Mouse (Mus musculus): ENCODE data around the gene Ptgir. TPM values are rescaled to one million over a fixed set of nuclear protein-coding genes. Genes with fewer than 3 reads are reported as not detected.
"Not testable (repeated sequence)": the region's sequence is repeated elsewhere in the genome, so short reads cannot be mapped to it uniquely, and the experiment has no call there.

The Ptgir gene
- polyA plus RNA-seq, 3 experiments from 2014 or later = 4.3 to 8.2 (median 7.1) TPM

DNA sequence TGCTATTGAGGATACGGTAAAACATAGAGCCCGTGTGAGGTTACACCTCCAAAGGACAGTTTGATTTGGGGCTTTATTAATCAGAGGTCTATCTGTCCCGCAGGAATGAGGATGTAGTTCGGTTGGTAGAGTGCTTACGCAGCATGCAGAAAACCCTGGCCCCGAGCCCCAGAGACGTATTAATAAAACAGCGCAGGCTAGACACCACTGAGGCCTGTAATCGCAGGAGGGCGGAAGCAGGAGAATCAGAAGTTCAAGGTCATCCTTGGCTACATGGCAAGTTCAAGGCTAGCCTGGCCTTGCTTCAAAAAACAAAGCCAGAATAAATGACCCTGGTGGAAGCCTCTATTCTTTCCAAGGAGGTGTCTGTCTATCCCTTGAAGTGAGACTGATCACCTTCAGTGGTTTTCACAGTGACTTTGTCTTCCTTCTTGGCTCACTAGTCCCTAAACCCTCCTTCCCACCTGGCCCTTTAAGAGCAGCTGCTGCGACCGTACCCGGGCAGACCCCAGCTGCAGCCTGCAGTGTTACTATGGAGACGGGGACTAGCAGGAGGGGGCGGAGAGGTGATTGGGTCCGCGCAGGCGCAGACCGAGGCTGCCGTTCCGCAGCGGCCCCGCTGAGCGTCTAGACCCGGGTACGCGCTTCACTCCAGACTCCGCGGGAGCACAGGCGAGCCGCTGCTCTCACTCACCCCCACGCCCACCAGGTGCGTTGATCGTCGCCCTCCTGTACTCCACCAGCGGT lies 37.9 kb downstream of the Ptgir start, which contains the start of gene Pnmal2:
Gene Pnmal2 (plus strand): TSS at position 622 of the 747 bp plus-strand sequence.
- ATAC-seq = no peak

DNA sequence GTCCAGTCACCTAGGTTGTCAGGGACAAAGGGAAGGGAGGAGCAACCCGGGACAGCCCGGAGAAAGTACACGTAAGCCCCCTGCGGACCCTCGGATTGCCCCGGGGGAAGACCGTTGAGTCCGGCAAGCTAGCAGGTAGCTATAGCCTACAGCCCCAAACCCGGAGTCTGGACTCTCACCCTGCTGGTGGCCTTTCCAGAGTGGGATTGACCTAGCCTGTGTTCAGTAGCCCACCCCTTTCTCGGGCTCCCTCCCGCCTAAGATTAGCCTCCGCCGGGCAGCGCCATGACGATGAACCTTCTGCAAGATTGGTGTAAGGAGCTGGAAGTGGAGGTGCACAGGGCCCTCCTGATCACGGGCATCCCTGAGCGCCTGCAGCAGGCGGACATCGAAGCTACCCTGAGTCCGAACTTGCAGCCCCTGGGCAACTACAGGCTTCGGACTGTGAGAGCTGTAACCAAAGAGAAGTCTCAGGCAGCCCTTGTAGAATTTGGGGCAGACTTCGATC lies 38.6 kb downstream of the Ptgir start:
- no peak for ATAC-seq

GRCm38 (mm10) chr7:16945419-16945818 lies 39.1 kb downstream of the Ptgir start:
- ATAC-seq = no peak

DNA sequence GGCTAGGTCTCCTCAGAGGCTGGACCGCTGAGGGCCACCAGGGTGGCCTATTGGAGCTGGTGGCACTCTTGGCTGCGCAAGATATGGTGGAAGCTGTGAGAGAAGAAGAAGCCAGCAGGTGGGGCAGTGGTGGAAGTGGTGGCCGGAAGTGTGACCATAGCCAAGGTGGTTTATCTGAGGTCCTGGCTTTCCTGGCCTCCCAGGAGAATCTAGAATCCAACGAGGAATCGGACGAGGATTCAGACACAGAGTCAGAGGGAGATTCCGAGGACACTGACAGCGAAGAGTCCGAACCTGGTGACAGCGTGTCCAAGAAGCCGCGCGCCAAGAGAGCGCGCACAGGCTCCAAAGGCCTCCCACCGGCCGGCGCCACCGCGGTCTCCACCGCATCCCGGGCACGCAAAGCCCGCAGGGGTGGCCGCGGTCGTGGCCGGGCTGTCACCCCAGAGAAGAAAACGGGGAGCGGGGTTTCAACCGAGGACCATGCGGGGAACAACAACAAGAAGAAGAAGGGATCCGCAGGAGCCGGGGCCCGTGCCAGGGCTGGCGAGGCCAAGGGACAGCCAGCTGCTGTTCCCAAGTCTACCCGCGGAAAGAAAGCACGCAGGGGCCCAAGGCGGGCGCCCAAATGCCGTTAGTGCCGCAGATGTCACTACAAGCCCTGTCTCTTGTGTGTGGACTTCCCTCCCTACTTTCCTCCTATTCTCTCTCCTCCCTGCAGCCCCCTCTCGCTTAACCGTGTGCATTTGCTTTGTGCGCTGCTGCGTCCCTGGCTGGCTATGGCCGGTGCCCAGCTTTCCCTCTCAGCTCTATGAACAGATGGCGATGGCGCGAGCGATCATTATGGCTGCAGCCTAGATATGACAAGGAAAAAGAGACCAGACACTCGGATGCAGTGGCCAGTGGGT lies 40.4 kb downstream of the Ptgir start:
- no peak for ATAC-seq

DNA sequence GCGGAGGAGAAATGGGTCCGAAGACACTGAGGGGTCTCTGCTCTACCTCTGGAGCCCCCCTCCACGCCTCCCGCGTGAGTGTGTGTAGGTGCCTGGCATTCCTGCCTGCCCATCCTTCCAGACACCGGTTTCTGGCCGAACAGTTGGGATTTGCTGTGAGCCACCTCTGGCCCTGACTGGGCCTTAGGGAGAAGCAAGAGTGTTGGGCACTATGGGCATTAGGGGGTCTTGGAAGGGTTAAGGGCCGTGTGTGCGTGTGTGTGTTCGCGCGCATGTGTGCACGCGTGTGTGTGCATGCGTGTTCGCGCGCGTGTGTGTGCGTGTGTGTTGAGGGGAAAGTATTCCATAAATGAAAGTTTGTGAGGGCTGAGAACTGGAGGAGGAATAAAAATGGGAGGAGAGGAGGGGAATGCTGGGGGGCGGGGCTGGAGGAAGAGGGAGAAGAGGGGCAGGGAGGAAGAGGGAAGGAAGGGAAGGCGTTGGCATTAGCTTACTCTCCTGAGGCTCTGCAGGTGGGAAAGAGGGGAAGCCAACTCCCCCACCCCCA lies 41.1 kb downstream of the Ptgir start:
- ATAC-seq = no peak

DNA sequence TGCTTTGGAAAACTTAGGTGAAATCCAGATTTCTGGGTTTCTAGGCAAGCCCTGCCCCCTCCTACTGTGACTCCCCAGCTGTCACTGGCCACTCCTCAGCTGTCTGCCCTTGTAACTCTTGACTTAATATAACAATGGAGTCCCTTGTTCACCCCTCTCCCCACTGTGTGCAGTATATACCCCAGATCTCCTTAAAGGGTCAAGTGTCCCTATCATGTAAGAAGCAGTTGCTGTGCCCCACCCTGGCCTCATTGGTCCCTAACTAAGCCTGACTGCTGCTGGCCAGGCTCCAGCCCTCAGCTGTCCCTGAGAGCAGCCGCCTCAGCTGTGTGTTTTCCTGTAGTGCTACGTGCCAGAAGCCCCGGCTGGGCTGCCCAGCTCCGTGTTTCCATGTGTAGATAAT lies 41.7 kb downstream of the Ptgir start:
- ATAC-seq = no peak

DNA sequence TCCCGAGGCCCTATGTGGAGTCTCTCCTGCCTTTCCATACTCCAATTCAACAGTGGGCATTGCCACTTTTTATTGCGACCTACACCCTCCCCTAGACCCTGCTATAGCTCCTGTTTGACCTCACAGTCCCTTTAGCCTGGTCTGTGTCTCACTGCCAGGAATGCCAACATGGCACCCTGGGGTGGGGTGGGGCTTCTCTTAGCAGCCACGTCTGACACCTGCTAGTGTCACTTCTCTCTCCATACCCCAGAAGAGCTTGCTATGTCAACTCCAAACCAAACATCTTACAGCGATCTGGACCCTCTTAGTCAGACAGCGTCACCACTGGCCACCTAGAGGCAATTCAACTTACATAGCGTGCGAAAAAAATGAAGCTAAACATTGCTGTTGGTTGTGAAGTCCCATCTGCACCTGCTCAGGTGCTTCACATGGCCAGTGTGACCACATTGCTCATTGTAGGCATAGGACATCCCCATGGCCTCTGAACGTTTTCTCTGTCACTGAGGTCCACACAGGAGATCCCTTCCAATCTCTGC lies 42.7 kb downstream of the Ptgir start:
- ATAC-seq = no peak

- ATAC-seq = peak; percentile 69
These were observed 43.9 kb downstream of the Ptgir start for GRCm38 (mm10) chr7:16949908-16950841.

DNA sequence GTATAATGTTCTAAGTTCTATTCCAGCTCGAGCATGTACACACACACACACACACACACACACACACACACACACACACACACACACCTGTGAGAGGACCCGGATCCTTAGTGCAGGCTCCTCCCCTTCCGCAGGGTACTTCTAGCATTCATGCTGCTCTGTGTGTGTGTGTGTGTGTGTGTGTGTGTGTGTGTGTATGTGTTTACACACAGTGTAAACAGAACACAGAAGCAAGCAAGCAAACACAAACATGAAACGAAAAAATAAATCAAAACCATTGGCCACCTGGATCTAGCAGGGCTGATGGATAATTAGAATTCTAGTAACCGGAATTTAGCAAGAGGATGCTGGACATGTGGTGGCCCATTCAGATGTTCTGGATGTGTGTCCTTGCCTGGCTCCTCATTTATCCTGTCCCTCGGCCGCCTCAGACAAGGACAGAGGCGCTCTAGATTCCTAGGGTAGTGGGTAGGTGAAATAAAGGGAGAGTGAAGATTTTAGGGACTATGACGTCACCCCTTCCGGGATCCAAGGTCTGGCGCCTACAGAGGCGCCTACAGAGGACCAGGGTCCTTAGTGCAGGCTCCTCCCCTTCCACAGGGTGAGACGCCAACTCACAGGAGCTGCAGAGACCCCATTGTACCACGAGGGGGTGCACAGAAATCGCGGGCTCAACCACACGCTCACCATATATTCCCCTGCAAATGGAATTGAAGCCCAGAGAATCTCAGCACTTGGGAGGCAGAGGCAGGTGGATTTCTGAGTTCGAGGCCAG lies 44.8 kb downstream of the Ptgir start:
- ATAC-seq = peak; percentile 91

DNA sequence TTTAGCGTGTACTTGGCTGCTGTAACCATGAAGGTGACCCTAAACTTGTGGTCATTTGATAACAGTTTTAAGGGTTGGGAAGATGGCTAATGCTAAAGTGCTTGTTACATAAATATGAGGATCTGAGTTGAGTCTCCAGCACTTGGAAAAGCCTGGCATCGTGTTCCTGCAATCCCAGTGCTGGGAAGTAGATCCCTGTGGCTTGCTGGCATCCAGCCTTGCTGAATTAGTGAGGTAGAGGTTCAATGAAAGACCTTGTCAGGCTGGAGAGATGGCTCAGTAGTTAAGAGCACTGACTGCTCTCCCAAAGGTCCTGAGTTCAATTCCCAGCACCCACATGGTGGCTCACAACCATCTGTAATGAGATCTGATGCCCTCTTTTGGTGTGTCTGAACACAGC lies 47.5 kb downstream of the Ptgir start:
- ATAC-seq = not testable (repeated sequence)

GRCm38 (mm10) chr7:16955712-16956111 lies 49.4 kb downstream of the Ptgir start:
- ATAC-seq = no peak

DNA sequence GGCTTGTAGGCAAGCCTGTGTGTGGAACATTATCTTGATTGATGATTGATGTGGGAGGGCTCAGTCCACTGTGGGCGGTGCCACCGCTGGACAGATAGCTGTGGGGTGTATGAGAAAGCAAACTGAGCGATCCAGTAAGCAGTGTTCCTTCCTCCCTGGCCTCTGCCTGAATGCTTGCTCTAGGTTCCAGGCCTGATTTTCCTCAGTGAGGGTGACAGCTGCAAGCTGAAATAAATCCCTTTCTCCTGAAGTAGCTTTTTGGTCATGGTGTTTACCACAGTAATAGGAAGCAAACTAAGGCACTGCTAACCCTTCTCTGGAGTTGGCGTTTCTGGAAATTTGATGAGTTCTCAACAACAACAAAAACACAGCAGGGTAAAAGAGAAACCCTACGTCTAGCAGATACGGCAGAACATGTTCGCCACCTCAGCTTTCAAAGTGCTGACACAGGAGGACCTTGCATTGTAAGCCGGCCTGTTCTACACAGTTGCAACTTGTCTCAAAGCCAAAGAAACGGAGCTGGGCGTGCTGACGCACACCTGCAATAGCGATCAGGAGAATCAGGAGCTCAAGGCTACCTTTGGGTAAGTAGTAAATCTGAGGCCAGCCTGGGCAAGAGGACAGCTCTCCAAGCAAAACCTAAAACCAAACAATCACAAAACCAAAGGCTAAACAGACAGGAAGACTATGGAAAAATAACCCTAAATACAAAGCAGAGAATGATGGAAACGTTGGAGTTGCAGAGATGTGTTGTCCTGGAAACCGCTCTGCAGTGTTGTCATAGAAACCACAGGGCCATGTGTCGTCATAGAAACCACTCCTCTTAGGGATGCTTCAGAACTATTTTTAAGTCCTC lies 50.3 kb downstream of the Ptgir start:
- no peak for ATAC-seq

DNA sequence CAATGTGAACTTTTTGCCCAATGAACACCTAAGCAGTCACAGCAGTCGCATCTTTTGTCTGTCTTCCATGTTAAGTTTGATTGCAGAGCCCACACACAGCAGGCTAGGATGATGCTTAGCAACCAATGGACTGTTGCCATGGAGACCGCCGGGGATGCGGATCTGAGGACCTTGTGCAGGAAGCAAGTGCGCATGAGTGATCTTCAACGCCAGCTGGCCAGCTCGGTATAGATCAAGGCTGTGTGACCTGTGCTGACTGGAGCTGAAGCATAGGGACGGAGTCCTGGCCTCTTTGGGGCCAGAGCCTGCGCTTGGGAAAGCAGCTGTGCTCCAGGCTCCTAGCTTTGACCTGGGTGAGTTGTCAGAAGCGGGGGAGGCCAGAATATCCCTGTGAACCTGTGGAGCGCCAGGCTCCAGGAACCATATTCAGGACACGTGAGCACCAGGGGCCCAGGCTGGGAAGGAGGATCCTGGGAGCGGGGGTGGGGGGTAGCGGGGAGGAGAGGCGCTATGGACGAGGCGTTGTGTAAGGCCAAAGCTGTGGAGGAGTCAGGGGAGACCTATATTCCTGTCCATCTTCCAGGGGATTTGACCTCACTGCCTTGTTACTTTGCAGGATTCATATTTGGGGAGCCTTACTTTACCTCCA lies 53.4 kb downstream of the Ptgir start, which contains the start of gene Pnmal1:
Gene Pnmal1 (plus strand): TSS at position 141 of the 649 bp plus-strand sequence.
- no peak for ATAC-seq

Other genes with a start within 250 kb of the Ptgir start
- 1 to 10 TPM in 2 of 3 experiments, not detected in 1; 1.3 TPM for gene Ceacam15, start 230.8 kb upstream of the Ptgir start, polyA plus RNA-seq (2017; shearing (Covaris generic))
- gene Ceacam9, start 184.6 kb upstream of the Ptgir start, polyA plus RNA-seq (2017; shearing (Covaris generic)) = not detected
- 100 to 1,000 TPM in 1 of 3 experiments, 10 to 100 TPM in 2; 62.5 to 127 (median 72.4) TPM for gene Ap2s1, start 168.1 kb upstream of the Ptgir start, polyA plus RNA-seq (2017; shearing (Covaris generic))
- gene Slc1a5, start 125.2 kb upstream of the Ptgir start, polyA plus RNA-seq (2017; shearing (Covaris generic)) = 100 to 1,000 TPM; 134 to 155 (median 155) TPM
- 10 to 100 TPM; 16.1 to 24.1 (median 19.7) TPM for gene Strn4, start 90.6 kb upstream of the Ptgir start, polyA plus RNA-seq (2017; shearing (Covaris generic))
- gene Fkrp, start 89.8 kb upstream of the Ptgir start, polyA plus RNA-seq (2017; shearing (Covaris generic)) = 1 to 10 TPM; 5.7 to 9.6 (median 8.9) TPM
- 10 to 100 TPM; 38.3 to 51.4 (median 47.1) TPM for gene Prkd2, start 63.6 kb upstream of the Ptgir start, polyA plus RNA-seq (2017; shearing (Covaris generic))
- gene Dact3, start 31.2 kb upstream of the Ptgir start, polyA plus RNA-seq (2017; shearing (Covaris generic)) = not detected
- not detected for gene Gng8, start 14.7 kb upstream of the Ptgir start, polyA plus RNA-seq (2017; shearing (Covaris generic))
- gene Calm3, start 17.6 kb downstream of the Ptgir start, polyA plus RNA-seq (2017; shearing (Covaris generic)) = 100 to 1,000 TPM in 2 of 3 experiments, 10 to 100 TPM in 1; 51.8 to 255 (median 105) TPM
- not detected for gene Pnmal2, start 38.2 kb downstream of the Ptgir start, polyA plus RNA-seq (2017; shearing (Covaris generic))
- gene Pnmal1, start 53.2 kb downstream of the Ptgir start, polyA plus RNA-seq (2017; shearing (Covaris generic)) = not detected
- 1 to 10 TPM; 3.7 to 5.7 (median 5.2) TPM for gene Gm42372, start 76.6 kb downstream of the Ptgir start, polyA plus RNA-seq (2017; shearing (Covaris generic))
- under 1 TPM in 2 of 3 experiments, not detected in 1; 0.09 to 0.15 TPM for gene Ccdc8, start 86.2 kb downstream of the Ptgir start, polyA plus RNA-seq (2017; shearing (Covaris generic))
- gene Ppp5c, start 121.4 kb downstream of the Ptgir start, polyA plus RNA-seq (2017; shearing (Covaris generic)) = 10 to 100 TPM; 55.1 to 67.1 (median 62.0) TPM
- under 1 TPM in 2 of 3 experiments, not detected in 1; 0.42 to 0.47 TPM for gene Hif3a, start 155.9 kb downstream of the Ptgir start, polyA plus RNA-seq (2017; shearing (Covaris generic))
- 1 to 10 TPM in 2 of 3 experiments, not detected in 1; 1.2 to 1.5 TPM for gene Psg16, start 167.6 kb downstream of the Ptgir start, polyA plus RNA-seq (2017; shearing (Covaris generic))
- under 1 TPM in 1 of 3 experiments, not detected in 2; 0.11 TPM for gene Ceacam3, start 243.8 kb downstream of the Ptgir start, polyA plus RNA-seq (2017; shearing (Covaris generic))